Mouse (Mus musculus) gastrocnemius, postnatal 10 days (tissue): ENCODE measurements around the gene Fa2h. TPM values are rescaled to one million over a fixed set of nuclear protein-coding genes. Genes with fewer than 3 reads are reported as not detected.
A peak's percentile ranks its signal among the peaks of the same experiment; 100 is the strongest.

Source experiments
- DNase-seq: peaks from one replicate; pipeline ENCODE4 v3.0.0; 2021; ENCODE audit warnings: mixed read lengths
- total RNA-seq, 2 experiments: library from RNA; stranded (reverse); gene quantifications; 2 replicates each; pipeline ENCODE4 v1.2.3; 2021

Gene Fa2h
- total RNA-seq, 2 experiments from 2014 or later = 4.6 to 6.1 TPM

- peak; percentile 93 for DNase-seq
Observed at GRCm38 (mm10) chr8:111299821-111300568, 93.6 kb downstream of the Fa2h start, which contains the start of gene Rfwd3. Gene Rfwd3 (minus strand): TSS chr8:111300222.

- peak; percentile 54 for DNase-seq
Observed at GRCm38 (mm10) chr8:111299363-111299820, 94.2 kb downstream of the Fa2h start.

GRCm38 (mm10) chr8:111298011-111298410 is 95.6 kb downstream of the Fa2h start:
- DNase-seq = no peak

Other genes starting within 250 kb of the Fa2h start
- 10 to 100 TPM; 59.3 to 66.1 TPM for gene Glg1, start 134.6 kb downstream of the Fa2h start, total RNA-seq
- 10 to 100 TPM in 1 of 2 experiments, 1 to 10 TPM in 1; 9.0 to 11.7 TPM for gene Rfwd3, start 93.6 kb downstream of the Fa2h start, total RNA-seq
- 1 to 10 TPM; 1.1 to 2.6 TPM for gene Mlkl, start 55.6 kb downstream of the Fa2h start, total RNA-seq
- gene Wdr59, start 128.3 kb upstream of the Fa2h start, total RNA-seq = 10 to 100 TPM in 1 of 2 experiments, 1 to 10 TPM in 1; 9.7 to 11.5 TPM
- 10 to 100 TPM; 58.7 to 68.7 TPM for gene Znrf1, start 142.3 kb upstream of the Fa2h start, total RNA-seq
- 1 to 10 TPM; 7.9 to 8.2 TPM for gene Ldhd, start 236.6 kb upstream of the Fa2h start, total RNA-seq
- gene Zfp1, start 249.6 kb upstream of the Fa2h start, total RNA-seq = 10 to 100 TPM in 1 of 2 experiments, 1 to 10 TPM in 1; 7.7 to 11.6 TPM